Mouse (Mus musculus): Measurements from ENCODE around the gene Cdh4. TPM values are rescaled to one million over a fixed set of nuclear protein-coding genes. Genes with fewer than 3 reads are reported as not detected.

Gene Cdh4
- polyA plus RNA-seq, 1 experiment from 2014 or later: 23.0 TPM

- Histone ChIP-seq H3K36me3 (ENCODE audit: insufficient read depth, low read length) (no peaks in the 10 kb centered on the region), H3K4me2 (replicated peaks; ENCODE audit: low read depth, low read length) (no peak overlapping the region), H3K27me3 (ENCODE audit: insufficient read depth, low read length) (no peaks in the 10 kb centered on the region), H3K4me3 (ENCODE audit: low read length) (no peak overlapping the region), H3K4me1 (ENCODE audit: insufficient read depth, low read length) (0 out of 2 replicates have a peak, but pooled peaks cover 5% of the 10 kb centered on the region), H3K9me3 (ENCODE audit: low read length) (no peaks in the 10 kb centered on the region), H3K27ac (ENCODE audit: low read length) (0 out of 2 replicates have a peak overlapping the region, but pooled peaks have one; percentile 7), H3K9ac (replicated peaks; ENCODE audit: low read length) (no peak overlapping the region)
- no peak for ATAC-seq (ENCODE audit: low FRiP score, low TSS enrichment)
- WGBS: 51% methylated on average over 13 of the region's 13 CpGs
These were observed 350.3 kb downstream of the Cdh4 start for GRCm38 (mm10) chr2:179792426-179793133.

DNA sequence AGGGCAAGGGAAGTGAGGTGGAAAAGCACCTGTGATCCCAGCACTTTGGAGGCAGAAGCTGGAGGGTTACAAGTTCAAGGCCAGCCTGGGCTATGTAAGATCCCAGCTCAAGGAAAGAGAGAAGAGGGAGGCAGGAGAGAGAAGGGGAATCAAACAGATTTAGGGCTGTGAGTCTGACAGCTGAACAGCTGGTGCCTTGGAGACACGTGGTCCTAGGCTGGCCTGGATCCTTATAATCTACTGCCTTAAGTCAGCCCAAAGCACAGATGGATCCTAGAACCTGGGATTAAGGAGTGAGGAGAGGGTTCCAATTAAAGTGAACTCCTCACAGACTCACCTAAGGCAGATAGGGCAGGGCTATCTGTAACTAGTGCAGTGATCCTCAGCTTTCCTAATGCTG, 352.1 kb downstream of the Cdh4 start:
- Histone ChIP-seq H3K4me2 (replicated peaks; ENCODE audit: low read depth, low read length) (no peak overlapping the region), H3K9me3 (ENCODE audit: low read length) (no peaks in the 10 kb centered on the region), H3K27me3 (ENCODE audit: insufficient read depth, low read length) (no peaks in the 10 kb centered on the region), H3K4me3 (ENCODE audit: low read length) (no peak overlapping the region), H3K27ac (ENCODE audit: low read length) (no peak overlapping the region), H3K36me3 (ENCODE audit: insufficient read depth, low read length) (no peaks in the 10 kb centered on the region), H3K9ac (replicated peaks; ENCODE audit: low read length) (no peak overlapping the region), H3K4me1 (ENCODE audit: insufficient read depth, low read length) (0 out of 2 replicates have a peak, but pooled peaks cover 5% of the 10 kb centered on the region)
- WGBS: 26% methylated on average over 1 of the region's 1 CpGs
- no peak for ATAC-seq (ENCODE audit: low FRiP score, low TSS enrichment)

GRCm38 (mm10) chr2:179795452-179795851, 353.2 kb downstream of the Cdh4 start:
- H3K4me3 ChIP-seq (ENCODE audit: low read length): no peak overlapping the region
- H3K4me2 ChIP-seq (replicated peaks; ENCODE audit: low read depth, low read length): no peak overlapping the region
- H3K27ac ChIP-seq (ENCODE audit: low read length): no peak overlapping the region
- ATAC-seq (ENCODE audit: low FRiP score, low TSS enrichment): no peak
- H3K9me3 ChIP-seq (ENCODE audit: low read length): no peaks in the 10 kb centered on the region
- H3K27me3 ChIP-seq (ENCODE audit: insufficient read depth, low read length): no peaks in the 10 kb centered on the region
- no peaks in the 10 kb centered on the region for H3K36me3 ChIP-seq (ENCODE audit: insufficient read depth, low read length)
- H3K4me1 ChIP-seq (ENCODE audit: insufficient read depth, low read length): 0 out of 2 replicates have a peak, but pooled peaks cover 5% of the 10 kb centered on the region
- WGBS: 73% methylated on average over 12 of the region's 12 CpGs
- no peak overlapping the region for H3K9ac ChIP-seq (replicated peaks; ENCODE audit: low read length)

GRCm38 (mm10) chr2:179799906-179800532, 357.8 kb downstream of the Cdh4 start:
- Histone ChIP-seq H3K27me3 (ENCODE audit: insufficient read depth, low read length) (no peaks in the 10 kb centered on the region), H3K4me2 (replicated peaks; ENCODE audit: low read depth, low read length) (no peak overlapping the region), H3K4me1 (ENCODE audit: insufficient read depth, low read length) (no peaks in the 10 kb centered on the region; the same call in 1 of the 2 replicates), H3K36me3 (ENCODE audit: insufficient read depth, low read length) (no peaks in the 10 kb centered on the region), H3K4me3 (ENCODE audit: low read length) (no peak overlapping the region), H3K9me3 (ENCODE audit: low read length) (no peaks in the 10 kb centered on the region), H3K27ac (ENCODE audit: low read length) (no peak overlapping the region), H3K9ac (replicated peaks; ENCODE audit: low read length) (no peak overlapping the region)
- WGBS: 83% methylated on average over 19 of the region's 19 CpGs
- no peak for ATAC-seq (ENCODE audit: low FRiP score, low TSS enrichment)

GRCm38 (mm10) chr2:179801042-179801441, 358.8 kb downstream of the Cdh4 start:
- no peak overlapping the region for H3K27ac ChIP-seq (ENCODE audit: low read length)
- no peaks in the 10 kb centered on the region for H3K36me3 ChIP-seq (ENCODE audit: insufficient read depth, low read length)
- H3K4me2 ChIP-seq (replicated peaks; ENCODE audit: low read depth, low read length): no peak overlapping the region
- WGBS: 45% methylated on average over 7 of the region's 7 CpGs
- H3K4me1 ChIP-seq (ENCODE audit: insufficient read depth, low read length): no peaks in the 10 kb centered on the region; the same call in 1 of the 2 replicates
- ATAC-seq (ENCODE audit: low FRiP score, low TSS enrichment): no peak
- H3K4me3 ChIP-seq (ENCODE audit: low read length): no peak overlapping the region
- H3K27me3 ChIP-seq (ENCODE audit: insufficient read depth, low read length): no peaks in the 10 kb centered on the region
- H3K9me3 ChIP-seq (ENCODE audit: low read length): no peaks in the 10 kb centered on the region
- no peak overlapping the region for H3K9ac ChIP-seq (replicated peaks; ENCODE audit: low read length)

DNA sequence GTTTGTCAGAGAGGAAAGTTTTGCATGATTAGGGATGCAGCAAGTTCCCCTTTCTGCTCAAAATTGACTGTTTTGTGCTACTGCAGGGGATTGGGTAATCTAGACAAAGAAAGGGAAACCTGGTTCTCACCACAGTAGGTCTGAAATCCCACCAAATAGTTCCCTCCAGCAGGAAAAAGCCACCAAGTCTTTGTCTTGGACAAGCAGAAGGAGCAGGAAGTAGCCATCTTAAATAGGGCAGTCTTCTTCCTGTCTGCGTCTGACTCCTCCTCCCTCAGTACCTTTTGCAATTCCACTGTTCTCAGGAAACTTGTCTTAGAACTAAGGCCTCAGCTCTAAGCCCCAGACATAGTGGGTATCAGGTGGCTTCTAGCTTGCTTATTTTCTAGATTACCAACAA, 360.2 kb downstream of the Cdh4 start:
- H3K4me2 ChIP-seq (replicated peaks; ENCODE audit: low read depth, low read length): no peak overlapping the region
- no peak for ATAC-seq (ENCODE audit: low FRiP score, low TSS enrichment)
- peaks cover 7% of the 10 kb centered on the region; the same call in 1 of the 2 replicates for H3K9me3 ChIP-seq (ENCODE audit: low read length)
- 80% methylated on average over 1 of the region's 1 CpGs for WGBS
- H3K27ac ChIP-seq (ENCODE audit: low read length): no peak overlapping the region
- no peaks in the 10 kb centered on the region; the same call in 1 of the 2 replicates for H3K4me1 ChIP-seq (ENCODE audit: insufficient read depth, low read length)
- no peak overlapping the region for H3K4me3 ChIP-seq (ENCODE audit: low read length)
- no peaks in the 10 kb centered on the region for H3K36me3 ChIP-seq (ENCODE audit: insufficient read depth, low read length)
- H3K9ac ChIP-seq (replicated peaks; ENCODE audit: low read length): no peak overlapping the region
- H3K27me3 ChIP-seq (ENCODE audit: insufficient read depth, low read length): no peaks in the 10 kb centered on the region

DNA sequence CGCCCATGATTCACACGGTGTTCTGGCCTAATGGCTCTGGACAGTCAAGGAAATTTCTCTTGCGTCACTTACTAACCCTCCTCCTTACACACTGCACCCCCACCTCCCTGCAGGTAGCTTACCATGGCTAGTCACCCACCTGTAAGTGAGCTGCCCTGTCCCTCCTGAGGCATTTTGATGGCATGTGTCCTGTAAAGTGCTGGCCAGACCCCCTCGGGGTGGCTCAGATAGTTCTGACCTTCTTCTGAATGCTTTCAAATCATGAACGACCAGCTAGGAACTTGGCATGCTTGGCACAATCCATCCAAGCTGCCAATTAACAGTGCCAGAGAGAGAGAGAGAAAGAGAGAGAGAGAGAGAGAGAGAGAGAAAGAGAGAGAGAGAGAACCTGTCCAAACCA, 368.9 kb downstream of the Cdh4 start:
- Histone ChIP-seq H3K9ac (replicated peaks; ENCODE audit: low read length) (no peak overlapping the region), H3K4me2 (replicated peaks; ENCODE audit: low read depth, low read length) (no peak overlapping the region), H3K27me3 (ENCODE audit: insufficient read depth, low read length) (no peaks in the 10 kb centered on the region), H3K27ac (ENCODE audit: low read length) (no peak overlapping the region), H3K4me3 (ENCODE audit: low read length) (no peak overlapping the region), H3K36me3 (ENCODE audit: insufficient read depth, low read length) (no peaks in the 10 kb centered on the region), H3K4me1 (ENCODE audit: insufficient read depth, low read length) (peaks cover 10% of the 10 kb centered on the region), H3K9me3 (ENCODE audit: low read length) (peaks cover 7% of the 10 kb centered on the region; the same call in 1 of the 2 replicates)
- no peak for ATAC-seq (ENCODE audit: low FRiP score, low TSS enrichment)
- 73% methylated on average over 5 of the region's 5 CpGs for WGBS

- Histone ChIP-seq H3K27ac (ENCODE audit: low read length) (no peak overlapping the region), H3K4me2 (replicated peaks; ENCODE audit: low read depth, low read length) (no peak overlapping the region), H3K36me3 (ENCODE audit: insufficient read depth, low read length) (no peaks in the 10 kb centered on the region), H3K4me3 (ENCODE audit: low read length) (no peak overlapping the region), H3K9me3 (ENCODE audit: low read length) (no peaks in the 10 kb centered on the region), H3K9ac (replicated peaks; ENCODE audit: low read length) (no peak overlapping the region), H3K4me1 (ENCODE audit: insufficient read depth, low read length) (peaks cover 10% of the 10 kb centered on the region), H3K27me3 (ENCODE audit: insufficient read depth, low read length) (no peaks in the 10 kb centered on the region)
- ATAC-seq (ENCODE audit: low FRiP score, low TSS enrichment): no peak
- 68% methylated on average over 11 of the region's 11 CpGs for WGBS
These were observed 371.0 kb downstream of the Cdh4 start for GRCm38 (mm10) chr2:179813035-179813827.

- Histone ChIP-seq H3K9me3 (ENCODE audit: low read length) (no peaks in the 10 kb centered on the region), H3K27me3 (ENCODE audit: insufficient read depth, low read length) (no peaks in the 10 kb centered on the region), H3K27ac (ENCODE audit: low read length) (no peak overlapping the region), H3K4me3 (ENCODE audit: low read length) (0 out of 2 replicates have a peak overlapping the region, but pooled peaks have one; percentile 4), H3K9ac (replicated peaks; ENCODE audit: low read length) (no peak overlapping the region), H3K36me3 (ENCODE audit: insufficient read depth, low read length) (no peaks in the 10 kb centered on the region), H3K4me1 (ENCODE audit: insufficient read depth, low read length) (peaks cover 32% of the 10 kb centered on the region), H3K4me2 (replicated peaks; ENCODE audit: low read depth, low read length) (peak overlapping the region; percentile 36; the same call in 1 of the 2 replicates)
- ATAC-seq (ENCODE audit: low FRiP score, low TSS enrichment): peak; percentile 57
- 12% methylated on average over 18 of the region's 18 CpGs for WGBS
These were observed 382.6 kb downstream of the Cdh4 start for GRCm38 (mm10) chr2:179824776-179825326.

All from kidney, embryonic 16.5 days (tissue).